Mouse (Mus musculus): Measurements from ENCODE around the gene Zbtb7a.

Zbtb7a gene

DNA sequence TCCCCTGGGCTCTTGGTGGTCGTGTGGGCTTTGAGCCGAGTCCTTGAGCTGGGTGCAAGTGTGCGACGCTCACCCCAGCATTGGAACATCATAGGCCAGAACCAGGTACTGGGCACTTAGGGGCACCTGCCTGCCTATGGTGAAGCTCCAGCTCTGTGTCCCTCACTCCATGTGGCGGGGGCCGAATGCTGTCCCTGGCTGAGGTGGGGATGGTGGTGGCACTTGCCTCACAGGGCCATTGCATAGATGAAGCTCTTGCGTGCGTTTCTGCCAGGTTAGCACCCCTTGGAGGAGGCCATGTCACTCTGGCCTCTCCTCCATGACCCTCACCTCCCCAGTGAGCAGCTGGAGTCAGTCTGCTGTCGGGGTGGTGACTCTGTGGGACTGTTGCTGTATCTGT lies 52.1 kb downstream of the Zbtb7a start:
- in situ Hi-C loops (cut with MboI, MseI), result no loop called here

DNA sequence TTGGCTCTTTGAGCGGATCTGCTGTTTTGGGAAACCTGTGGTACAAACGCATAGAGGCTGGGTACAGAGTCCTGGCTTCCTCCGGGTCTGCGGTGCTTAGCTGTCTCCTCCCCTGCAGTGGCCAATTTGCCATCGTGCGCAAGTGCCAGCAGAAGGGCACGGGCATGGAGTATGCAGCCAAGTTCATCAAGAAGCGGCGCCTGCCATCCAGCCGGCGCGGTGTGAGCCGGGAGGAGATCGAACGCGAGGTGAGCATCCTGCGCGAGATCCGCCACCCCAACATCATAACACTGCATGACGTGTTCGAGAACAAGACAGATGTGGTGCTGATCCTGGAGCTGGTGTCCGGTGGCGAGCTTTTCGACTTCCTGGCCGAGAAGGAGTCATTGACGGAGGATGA lies 54.8 kb downstream of the Zbtb7a start:
- in situ Hi-C loops (cut with MboI, MseI), result no loop called here

DNA sequence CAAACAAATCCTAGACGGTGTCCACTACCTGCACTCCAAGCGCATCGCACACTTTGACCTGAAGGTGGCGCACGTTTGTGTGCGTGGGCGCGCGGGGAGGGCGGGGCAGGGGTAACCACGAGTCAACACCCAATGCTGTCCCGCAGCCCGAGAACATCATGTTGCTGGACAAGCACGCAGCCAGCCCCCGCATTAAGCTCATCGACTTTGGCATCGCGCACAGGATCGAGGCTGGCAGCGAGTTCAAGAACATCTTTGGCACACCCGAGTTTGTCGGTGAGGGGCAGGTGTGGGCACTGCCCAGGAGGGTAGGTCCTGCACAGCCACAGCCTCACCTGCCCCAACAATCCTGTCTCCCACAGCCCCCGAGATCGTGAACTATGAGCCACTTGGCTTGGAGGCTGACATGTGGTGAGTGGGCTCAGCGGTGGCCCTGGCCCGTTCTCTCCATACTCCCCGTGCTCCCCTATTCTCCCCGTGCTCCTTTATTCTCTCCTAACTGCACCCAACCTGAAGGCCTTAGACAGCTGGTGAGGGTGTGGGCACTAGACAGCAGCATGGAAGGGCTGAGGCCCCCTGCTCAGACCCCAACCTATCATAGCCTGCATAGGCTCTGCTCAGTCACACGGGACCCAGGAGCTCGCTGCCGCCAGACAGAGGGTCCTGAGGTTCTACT lies 55.4 kb downstream of the Zbtb7a start:
- in situ Hi-C loops (cut with MboI, MseI), result no loop called here

DNA sequence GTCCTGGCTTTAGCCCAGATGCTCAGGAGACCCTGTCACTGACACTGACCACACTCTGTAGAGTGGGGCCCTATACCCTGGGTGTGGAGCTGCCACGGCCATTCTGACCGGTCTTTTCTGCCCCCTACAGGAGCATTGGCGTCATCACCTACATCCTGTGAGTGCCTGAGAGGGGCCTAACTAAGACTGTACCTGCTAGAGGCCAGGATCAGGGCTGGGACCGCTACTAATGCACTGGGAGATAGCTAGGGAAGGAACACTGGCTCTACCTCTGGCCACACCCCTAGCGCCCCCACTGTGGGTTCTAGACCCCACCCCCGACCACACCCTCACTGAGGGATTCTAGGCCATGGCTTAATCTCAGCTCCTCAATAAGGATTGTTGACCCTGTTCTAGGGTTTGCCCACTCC lies 55.9 kb downstream of the Zbtb7a start:
- in situ Hi-C loops (cut with MboI, MseI), result no loop called here

DNA sequence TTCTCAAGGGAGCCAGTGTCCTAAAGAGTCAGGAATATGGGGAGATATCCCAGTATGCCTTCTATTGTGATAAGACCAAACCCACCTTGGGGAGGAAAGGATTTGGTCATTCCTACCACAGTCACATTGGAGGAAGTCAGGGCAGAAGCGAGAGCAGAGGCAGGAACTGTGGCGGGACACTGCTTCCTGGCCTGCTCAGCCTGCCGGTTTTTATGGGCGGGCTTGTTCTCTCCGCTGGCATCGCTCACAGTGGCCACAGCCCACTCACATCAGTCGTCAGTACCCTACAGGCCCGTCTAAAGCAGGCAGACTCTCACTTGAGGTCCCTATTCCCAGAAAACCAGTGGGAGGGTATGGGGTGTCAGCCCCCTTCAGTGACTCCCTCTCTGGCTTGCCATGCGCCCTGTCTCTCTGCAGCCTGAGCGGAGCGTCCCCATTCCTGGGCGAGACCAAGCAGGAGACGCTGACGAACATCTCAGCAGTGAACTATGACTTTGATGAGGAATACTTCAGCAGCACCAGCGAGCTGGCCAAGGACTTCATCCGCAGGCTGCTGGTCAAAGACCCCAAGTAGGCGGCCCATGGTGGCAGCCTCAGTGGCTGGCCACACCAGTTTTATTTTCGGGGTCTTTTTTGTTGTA lies 56.4 kb downstream of the Zbtb7a start:
- in situ Hi-C loops (cut with MboI, MseI), result no loop called here

DNA sequence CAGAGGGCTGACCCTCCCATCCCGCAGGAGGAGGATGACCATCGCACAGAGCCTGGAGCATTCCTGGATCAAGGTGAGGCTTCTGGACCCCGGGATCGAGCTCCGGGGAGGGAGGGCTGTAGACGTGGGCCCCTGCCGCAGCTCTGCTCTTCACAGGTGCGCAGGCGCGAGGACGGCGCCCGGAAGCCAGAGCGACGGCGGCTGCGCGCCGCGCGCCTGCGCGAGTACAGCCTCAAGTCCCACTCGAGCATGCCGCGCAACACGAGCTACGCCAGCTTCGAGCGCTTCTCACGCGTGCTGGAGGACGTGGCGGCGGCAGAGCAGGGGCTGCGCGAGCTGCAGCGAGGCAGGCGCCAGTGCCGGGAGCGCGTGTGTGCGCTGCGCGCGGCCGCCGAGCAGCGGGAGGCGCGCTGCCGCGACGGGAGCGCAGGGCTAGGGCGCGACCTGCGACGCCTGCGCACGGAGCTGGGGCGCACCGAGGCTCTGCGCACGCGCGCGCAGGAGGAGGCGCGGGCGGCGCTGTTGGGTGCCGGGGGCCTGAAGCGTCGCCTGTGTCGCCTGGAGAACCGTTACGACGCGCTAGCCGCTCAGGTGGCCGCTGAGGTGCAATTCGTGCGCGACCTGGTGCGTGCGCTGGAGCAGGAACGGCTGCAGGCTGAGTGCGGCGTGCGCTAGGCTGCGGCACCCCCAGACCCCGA lies 57.4 kb downstream of the Zbtb7a start:
- in situ Hi-C loops (cut with MboI, MseI), result no loop called here

DNA sequence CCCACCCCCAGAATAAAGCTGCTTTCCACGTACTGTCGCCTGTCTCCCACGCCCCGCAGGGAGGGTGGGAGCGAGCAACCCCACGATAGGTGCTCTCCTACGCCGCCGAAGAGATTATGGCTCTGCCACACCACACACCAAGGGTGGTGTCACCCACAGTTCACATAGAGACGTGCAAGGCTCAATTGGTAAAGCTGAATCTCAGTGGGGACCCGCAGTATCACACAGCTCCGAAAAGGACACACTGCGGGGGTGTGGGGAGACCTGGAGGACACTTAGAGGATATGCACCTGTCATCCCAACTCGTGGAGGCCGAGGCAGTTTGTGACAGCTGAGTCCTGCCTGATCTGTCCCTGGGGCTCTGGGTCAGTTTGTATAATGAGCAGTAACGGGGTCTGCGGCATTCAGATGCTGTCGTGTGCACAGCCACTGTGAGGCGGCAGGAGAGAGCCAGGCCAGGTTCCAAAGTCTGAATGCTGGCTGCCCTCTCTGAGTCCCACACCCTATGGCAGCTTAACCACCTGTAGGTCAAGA lies 58.0 kb downstream of the Zbtb7a start:
- in situ Hi-C loops (cut with MboI, MseI), result no loop called here

DNA sequence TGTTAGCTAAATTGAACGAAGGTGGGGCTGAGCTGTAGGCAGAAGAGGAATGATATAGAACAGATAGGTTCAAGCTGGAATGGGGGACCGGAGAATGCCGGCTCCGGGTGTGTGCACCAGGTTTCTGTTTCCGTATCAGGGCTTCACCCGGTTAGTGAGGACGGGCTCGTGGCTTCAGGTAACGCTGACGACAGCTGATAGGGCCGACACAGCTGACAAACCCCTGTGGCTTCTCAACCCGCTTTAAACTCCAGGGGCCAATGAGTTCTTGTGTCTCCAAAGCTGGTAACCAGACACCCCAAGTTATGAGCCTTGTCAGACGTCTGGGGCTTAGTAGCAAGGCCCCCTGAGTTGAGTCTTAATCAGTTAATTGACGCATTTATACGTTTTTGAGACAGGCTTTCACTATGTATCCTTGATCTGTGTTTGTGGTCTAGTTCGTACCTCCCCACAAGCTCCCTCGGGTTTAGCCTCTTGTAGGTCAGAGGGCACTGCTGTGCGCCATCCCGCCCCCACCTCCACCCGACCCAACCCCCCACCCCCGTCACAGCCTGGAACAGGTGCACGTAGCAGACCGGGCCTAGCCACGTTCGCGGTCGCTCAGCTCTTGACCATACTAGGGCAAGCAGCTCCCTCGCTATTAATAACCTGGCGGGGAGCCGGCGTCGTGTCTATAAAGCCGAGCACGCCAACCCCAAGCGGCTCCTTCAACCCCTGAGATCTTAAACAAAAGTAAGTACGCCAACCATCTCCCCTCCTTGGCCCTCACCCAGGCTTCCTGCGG lies 59.2 kb downstream of the Zbtb7a start:
- in situ Hi-C loops (cut with MboI, MseI), result no loop called here

DNA sequence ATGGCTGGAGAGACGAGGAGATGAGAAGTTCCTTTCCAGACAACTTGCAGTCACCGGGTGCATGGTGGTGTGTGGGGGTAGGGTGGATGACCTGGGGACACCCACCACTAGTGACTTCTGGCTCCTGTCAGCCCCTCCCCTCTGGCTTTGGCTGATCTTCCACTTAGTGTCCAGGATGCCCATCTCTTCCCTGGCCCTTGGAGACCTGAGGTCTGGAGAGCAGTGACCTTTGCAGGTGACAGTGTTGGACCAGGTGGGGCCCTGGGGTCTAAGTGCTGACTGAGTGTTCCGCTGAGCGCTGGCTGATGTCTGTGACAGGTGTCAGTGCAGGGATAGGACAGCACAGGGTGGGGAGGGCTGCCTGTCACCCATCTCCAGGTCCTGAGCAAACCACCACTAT lies 60.3 kb downstream of the Zbtb7a start:
- in situ Hi-C loops (cut with MboI, MseI), result loop anchor here (5.0 kb wide), 1 partner anchor 42 kb away; no protein-coding TSS in a partner anchor

DNA sequence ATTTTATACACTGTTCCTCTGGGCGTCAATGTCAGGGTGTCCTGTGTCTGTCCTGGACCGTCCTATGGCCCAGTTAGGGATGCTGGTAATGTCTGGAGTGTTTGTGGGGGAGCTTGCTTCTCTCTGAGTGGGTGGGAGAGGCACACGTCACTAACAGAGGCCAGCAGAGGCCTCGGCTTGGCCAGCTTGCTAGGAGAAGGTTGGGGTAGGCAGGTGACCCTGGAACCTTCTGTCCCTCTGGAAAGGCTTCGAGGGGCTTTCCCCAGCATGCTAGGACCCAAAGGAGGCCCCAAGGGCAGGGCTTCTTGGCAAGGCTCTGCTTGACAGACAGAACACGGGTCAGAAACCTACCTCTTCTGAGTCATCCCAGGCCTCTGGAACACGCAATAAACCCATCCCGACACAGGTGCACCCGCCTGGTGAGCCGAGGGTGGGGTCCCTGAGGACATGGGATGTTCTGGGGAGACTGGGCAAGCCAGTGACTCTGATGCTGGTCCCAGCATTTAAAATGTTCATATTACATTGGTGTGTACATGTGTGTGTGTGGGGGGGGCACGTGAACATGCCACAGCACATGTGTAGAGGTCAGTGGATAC lies 61.5 kb downstream of the Zbtb7a start:
- in situ Hi-C loops (cut with MboI, MseI), result loop anchor here (5.0 kb wide), 1 partner anchor 41 kb away; no protein-coding TSS in a partner anchor

DNA sequence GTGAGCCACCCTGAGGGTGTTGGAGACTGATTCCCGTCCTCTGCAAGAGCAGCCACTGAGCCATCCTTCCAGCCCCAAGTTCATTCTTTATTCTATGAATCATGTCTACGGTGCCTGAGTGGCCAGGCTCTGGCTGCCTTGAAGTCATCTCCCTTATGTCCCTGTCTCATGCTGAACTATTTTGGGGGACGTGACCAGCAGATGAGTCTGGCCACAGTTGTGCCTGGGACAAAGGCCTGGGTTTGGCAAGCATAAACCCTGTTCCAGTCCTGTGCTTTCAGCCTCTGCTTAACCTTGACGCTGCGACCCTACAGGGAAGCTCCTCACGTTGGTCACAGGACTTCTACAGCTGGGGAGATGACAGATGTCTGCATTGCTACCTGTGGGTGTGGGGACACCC lies 62.3 kb downstream of the Zbtb7a start:
- in situ Hi-C loops (cut with MboI, MseI), result loop anchor here (5.0 kb wide), 1 partner anchor 40 kb away; no protein-coding TSS in a partner anchor

DNA sequence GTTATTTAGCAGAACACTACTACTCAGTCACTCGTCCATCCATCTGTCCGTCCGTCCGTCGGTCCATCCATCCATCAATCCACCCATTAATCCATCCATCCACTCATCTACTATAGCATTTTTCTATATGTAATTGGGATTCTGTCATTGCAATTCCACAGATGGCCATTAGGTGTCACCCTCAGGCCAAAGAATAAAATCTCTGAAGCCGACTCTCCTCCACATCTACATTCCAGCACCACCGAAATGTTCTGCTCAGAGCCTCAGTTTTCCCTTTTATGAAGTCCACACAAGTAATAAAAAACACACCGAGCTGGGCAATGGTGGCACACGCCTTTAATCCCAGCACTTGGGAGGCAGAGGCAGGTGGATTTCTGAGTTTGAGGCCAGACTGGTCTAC lies 63.2 kb downstream of the Zbtb7a start:
- in situ Hi-C loops (cut with MboI, MseI), result loop anchor here (5.0 kb wide), 1 partner anchor 39 kb away; no protein-coding TSS in a partner anchor

DNA sequence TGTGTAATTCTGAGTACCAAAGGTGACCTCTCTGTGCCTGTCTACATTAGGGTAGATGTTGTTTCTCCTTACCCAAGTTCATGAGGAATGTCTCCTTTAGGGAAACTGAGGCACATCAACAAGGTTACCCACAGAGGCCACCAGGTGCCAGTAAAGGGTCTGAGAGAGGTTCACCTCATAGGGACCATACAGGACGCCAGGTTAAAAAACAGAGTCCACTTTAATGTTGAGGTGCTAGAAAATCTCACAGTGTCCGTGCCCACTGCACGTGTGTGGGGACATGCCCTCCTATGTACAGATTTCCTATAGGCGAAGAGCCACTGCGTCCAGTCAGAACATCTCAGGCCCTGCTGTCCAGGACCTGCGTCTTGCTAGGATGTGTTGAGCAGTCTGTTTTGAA lies 64.0 kb downstream of the Zbtb7a start:
- in situ Hi-C loops (cut with MboI, MseI), result loop anchor here (5.0 kb wide), 1 partner anchor 38 kb away; no protein-coding TSS in a partner anchor

DNA sequence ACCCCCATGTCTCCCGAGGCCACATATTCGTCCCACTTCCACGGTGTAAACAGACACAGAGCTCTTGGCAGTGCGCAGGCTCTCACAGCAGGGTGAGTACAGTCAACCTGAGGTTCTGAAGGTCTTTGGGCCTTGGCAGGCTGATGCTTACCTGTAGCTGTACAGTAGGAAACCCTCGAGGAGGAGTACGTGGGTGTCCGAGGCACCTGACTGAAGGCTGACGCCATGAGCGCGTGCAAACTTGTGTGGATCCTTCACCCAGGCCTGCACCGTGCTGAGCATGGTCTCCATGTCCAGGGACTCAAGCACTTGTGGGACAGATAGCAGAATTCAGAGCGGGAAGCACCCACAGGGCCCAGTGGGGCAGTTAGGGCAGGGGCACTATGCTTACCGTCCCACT lies 65.1 kb downstream of the Zbtb7a start:
- in situ Hi-C loops (cut with MboI, MseI), result loop anchor here (25.0 kb wide), 1 partner anchor 2012 kb away; no protein-coding TSS in a partner anchor

DNA sequence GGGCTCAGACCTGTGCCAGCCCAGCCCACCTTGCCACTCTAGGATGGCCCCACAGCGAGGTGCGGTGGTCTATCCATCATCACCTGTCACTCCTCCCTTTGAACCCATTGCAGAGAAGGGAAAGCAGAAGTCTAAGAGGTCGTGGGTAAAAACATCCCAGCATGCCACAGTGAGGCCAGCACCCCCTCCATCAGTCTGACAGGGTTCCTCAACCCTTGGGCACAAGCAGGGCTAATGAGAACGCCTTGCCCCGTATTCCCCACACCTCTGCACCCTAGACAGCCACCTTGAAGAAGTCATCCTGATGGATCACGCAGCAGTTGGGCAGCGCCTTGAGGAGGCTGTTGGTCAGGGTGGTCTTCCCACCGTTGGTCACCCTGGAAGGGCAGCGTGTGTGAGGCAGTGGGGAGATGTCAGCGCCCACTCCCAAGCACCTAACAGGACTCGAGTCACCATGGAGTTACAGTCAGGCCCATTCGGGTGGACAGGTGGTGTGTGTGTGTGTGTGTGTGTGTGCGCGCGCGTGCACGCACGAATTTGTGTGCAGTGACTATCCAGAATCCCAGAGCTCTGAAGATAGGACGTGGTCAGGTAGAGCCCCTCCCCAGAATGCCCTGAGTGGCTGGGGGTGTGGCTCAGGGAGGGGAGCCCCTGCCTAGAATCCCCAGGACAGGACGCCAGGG lies 65.7 kb downstream of the Zbtb7a start:
- in situ Hi-C loops (cut with MboI, MseI), result loop anchor here (25.0 kb wide), 1 partner anchor 2012 kb away; no protein-coding TSS in a partner anchor

DNA sequence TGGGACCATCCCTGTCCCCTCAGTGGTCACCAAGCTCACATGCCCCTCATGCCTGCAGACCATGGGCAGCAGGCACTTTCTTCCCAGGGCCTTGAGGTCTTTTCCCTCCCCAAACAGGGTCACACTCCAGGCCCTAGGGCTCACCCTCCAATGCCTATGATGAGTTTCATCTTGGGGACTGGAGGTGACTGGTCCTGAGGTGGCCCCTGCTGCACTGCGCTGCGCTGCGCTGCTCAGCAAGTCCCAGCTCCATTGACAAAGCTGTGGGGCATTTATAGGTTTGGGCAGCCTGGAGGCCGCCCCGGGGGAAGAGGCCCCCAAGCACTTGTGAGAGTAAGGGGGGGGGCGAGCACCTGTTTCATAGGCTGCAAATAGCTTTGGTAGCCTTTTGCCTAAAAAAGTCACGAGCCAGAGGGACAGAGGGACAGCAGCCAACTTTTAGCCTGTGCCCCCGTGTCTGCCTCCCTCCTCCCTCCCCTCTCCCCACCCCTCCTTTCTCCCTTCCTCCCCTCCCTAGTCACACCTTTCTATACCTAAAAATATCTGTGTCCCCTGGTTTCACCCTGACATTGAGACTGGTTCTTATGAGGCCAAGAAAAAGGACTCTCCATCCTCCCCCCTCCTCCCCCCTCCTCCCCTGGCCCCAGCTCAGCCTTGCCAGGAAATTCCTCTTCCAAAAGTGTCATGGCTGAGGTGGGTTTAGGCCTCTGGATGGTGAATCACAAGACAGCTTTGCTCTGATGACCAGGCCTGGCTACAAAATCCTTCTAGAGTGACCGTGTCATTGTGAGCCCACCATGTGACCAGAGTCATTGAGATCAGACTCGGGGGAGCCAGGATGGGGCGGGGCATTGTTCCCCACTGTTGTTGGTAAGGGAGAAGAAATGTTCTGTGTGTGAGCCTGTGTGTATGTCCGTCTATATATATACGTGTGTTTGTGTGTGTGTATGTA lies 67.1 kb downstream of the Zbtb7a start, which contains the start of gene Nmrk2:
Gene Nmrk2 (minus strand): TSS at position 245 of the 952 bp plus-strand sequence.
- in situ Hi-C loops (cut with MboI, MseI), result loop anchor here (25.0 kb wide), 1 partner anchor 2010 kb away; no protein-coding TSS in a partner anchor
